Mouse (Mus musculus): ENCODE results near the gene Pxn. TPM values are rescaled to one million over a fixed set of nuclear protein-coding genes. Genes with fewer than 3 reads are reported as not detected.

Gene Pxn
- polyA plus RNA-seq, 1 experiment from 2014 or later = 56.4 TPM

GRCm38 (mm10) chr5:115470766-115471531, 35.5 kb upstream of the Pxn start:
- 33% methylated on average over 20 of the region's 20 CpGs for WGBS
- Histone ChIP-seq H3K27ac (ENCODE audit: low read length) (no peak overlapping the region), H3K9ac (replicated peaks; ENCODE audit: low read depth) (no peak overlapping the region), H3K36me3 (ENCODE audit: insufficient read depth, low read length) (no peaks in the 10 kb centered on the region), H3K9me3 (ENCODE audit: low read length) (no peaks in the 10 kb centered on the region), H3K4me1 (ENCODE audit: insufficient read depth, low read depth, low read length) (peaks cover 4% of the 10 kb centered on the region), H3K27me3 (replicated peaks; ENCODE audit: insufficient read depth, low read length) (no peaks in the 10 kb centered on the region), H3K4me3 (ENCODE audit: low read depth, low read length) (no peak overlapping the region), H3K4me2 (replicated peaks; ENCODE audit: low read depth, low read length) (0 out of 2 replicates have a peak overlapping the region, but pooled peaks have one; percentile 19)
- DNase-seq (ENCODE audit: low spot score) = peak; percentile 49
- TF ChIP-seq CTCF (IDR thresholded peaks at IDR 0.05) (peak; percentile 89), EP300 (IDR thresholded peaks at IDR 0.05) (no peak)
- no peak for ATAC-seq

GRCm38 (mm10) chr5:115473191-115473590, 33.3 kb upstream of the Pxn start:
- Histone ChIP-seq H3K36me3 (ENCODE audit: insufficient read depth, low read length) (no peaks in the 10 kb centered on the region), H3K9ac (replicated peaks; ENCODE audit: low read depth) (no peak overlapping the region), H3K27ac (ENCODE audit: low read length) (no peak overlapping the region), H3K9me3 (ENCODE audit: low read length) (no peaks in the 10 kb centered on the region), H3K27me3 (replicated peaks; ENCODE audit: insufficient read depth, low read length) (no peaks in the 10 kb centered on the region), H3K4me3 (ENCODE audit: low read depth, low read length) (no peak overlapping the region), H3K4me2 (replicated peaks; ENCODE audit: low read depth, low read length) (no peak overlapping the region), H3K4me1 (ENCODE audit: insufficient read depth, low read depth, low read length) (peaks cover 4% of the 10 kb centered on the region)
- 74% methylated on average over 10 of the region's 10 CpGs for WGBS
- ATAC-seq (no peak), DNase-seq (ENCODE audit: low spot score) (peak; percentile 4)
- no peak for TF ChIP-seq EP300 (IDR thresholded peaks at IDR 0.05)
- peak; percentile 44 for TF ChIP-seq CTCF (IDR thresholded peaks at IDR 0.05)

GRCm38 (mm10) chr5:115474174-115474828, 32.2 kb upstream of the Pxn start:
- no peaks in the 10 kb centered on the region for H3K27me3 ChIP-seq (replicated peaks; ENCODE audit: insufficient read depth, low read length)
- no peak overlapping the region for H3K4me2 ChIP-seq (replicated peaks; ENCODE audit: low read depth, low read length)
- H3K4me1 ChIP-seq (ENCODE audit: insufficient read depth, low read depth, low read length) = peaks cover 4% of the 10 kb centered on the region
- H3K36me3 ChIP-seq (ENCODE audit: insufficient read depth, low read length) = 0 out of 2 replicates have a peak, but pooled peaks cover under 1% of the 10 kb centered on the region
- H3K9me3 ChIP-seq (ENCODE audit: low read length) = no peaks in the 10 kb centered on the region
- ATAC-seq (no peak), DNase-seq (ENCODE audit: low spot score) (no peak)
- H3K27ac ChIP-seq (ENCODE audit: low read length) = no peak overlapping the region
- no peak for TF ChIP-seq EP300 (IDR thresholded peaks at IDR 0.05)
- 58% methylated on average over 22 of the region's 22 CpGs for WGBS
- H3K9ac ChIP-seq (replicated peaks; ENCODE audit: low read depth) = no peak overlapping the region
- H3K4me3 ChIP-seq (ENCODE audit: low read depth, low read length) = no peak overlapping the region

- Histone ChIP-seq H3K36me3 (ENCODE audit: insufficient read depth, low read length) (0 out of 2 replicates have a peak, but pooled peaks cover 3% of the 10 kb centered on the region), H3K27ac (ENCODE audit: low read length) (no peak overlapping the region), H3K4me3 (ENCODE audit: low read depth, low read length) (peak overlapping the region; percentile 20), H3K27me3 (replicated peaks; ENCODE audit: insufficient read depth, low read length) (no peaks in the 10 kb centered on the region), H3K9me3 (ENCODE audit: low read length) (no peaks in the 10 kb centered on the region), H3K4me1 (ENCODE audit: insufficient read depth, low read depth, low read length) (peaks cover 4% of the 10 kb centered on the region), H3K4me2 (replicated peaks; ENCODE audit: low read depth, low read length) (peak overlapping the region; percentile 54), H3K9ac (replicated peaks; ENCODE audit: low read depth) (no peak overlapping the region)
- TF ChIP-seq CTCF (IDR thresholded peaks at IDR 0.05) = no peak
- TF ChIP-seq EP300 (IDR thresholded peaks at IDR 0.05) = no peak
- peak; percentile 68 for ATAC-seq
- DNase-seq (ENCODE audit: low spot score) = peak; percentile 74
- WGBS = 15% methylated on average over 19 of the region's 22 CpGs
These were observed 31.0 kb upstream of the Pxn start for GRCm38 (mm10) chr5:115475337-115476106.

GRCm38 (mm10) chr5:115476107-115476727, 30.3 kb upstream of the Pxn start:
- DNase-seq (ENCODE audit: low spot score) = peak; percentile 3
- Histone ChIP-seq H3K9ac (replicated peaks; ENCODE audit: low read depth) (no peak overlapping the region), H3K27ac (ENCODE audit: low read length) (no peak overlapping the region), H3K4me2 (replicated peaks; ENCODE audit: low read depth, low read length) (peak overlapping the region; percentile 54), H3K4me3 (ENCODE audit: low read depth, low read length) (peak overlapping the region; percentile 20; the same call in 1 of the 2 replicates), H3K36me3 (ENCODE audit: insufficient read depth, low read length) (0 out of 2 replicates have a peak, but pooled peaks cover 3% of the 10 kb centered on the region), H3K9me3 (ENCODE audit: low read length) (no peaks in the 10 kb centered on the region), H3K4me1 (ENCODE audit: insufficient read depth, low read depth, low read length) (no peaks in the 10 kb centered on the region; the same call in 1 of the 2 replicates), H3K27me3 (replicated peaks; ENCODE audit: insufficient read depth, low read length) (no peaks in the 10 kb centered on the region)
- WGBS = 42% methylated on average over 12 of the region's 12 CpGs
- peak; percentile 34; the same call in 1 of the 2 replicates for ATAC-seq
- TF ChIP-seq EP300 (IDR thresholded peaks at IDR 0.05) (no peak), CTCF (IDR thresholded peaks at IDR 0.05) (no peak)

Data from lung, postnatal 0 days (tissue).